Mouse (Mus musculus): ENCODE results near the gene Pabpc4. TPM values are rescaled to one million over a fixed set of nuclear protein-coding genes. Genes with fewer than 3 reads are reported as not detected.
"Not testable (repeated sequence)": the region's sequence is repeated elsewhere in the genome, so short reads cannot be mapped to it uniquely, and the experiment has no call there.

Gene Pabpc4
- polyA plus RNA-seq, 1 experiment from 2014 or later: 33.2 TPM

GRCm38 (mm10) chr4:123326087-123326486 is 63.9 kb downstream of the Pabpc4 start:
- WGBS (ENCODE audit: insufficient replicate concordance): 73% methylated on average over 3 of the region's 3 CpGs
- DNase-seq: no peak
- TF ChIP-seq EP300 (IDR thresholded peaks at IDR 0.05; ENCODE audit: low read depth) (no peak), CTCF (IDR thresholded peaks at IDR 0.05; ENCODE audit: low read depth) (no peak)
- peaks cover 5% of the 10 kb centered on the region for H3K27me3 ChIP-seq (ENCODE audit: insufficient read depth, low read length)
- H3K36me3 ChIP-seq (replicated peaks; ENCODE audit: insufficient read depth, low read length): no peaks in the 10 kb centered on the region
- H3K27ac ChIP-seq (ENCODE audit: low read depth): no peak overlapping the region
- H3K4me3 ChIP-seq (ENCODE audit: low read depth, low read length): no peak overlapping the region
- H3K4me2 ChIP-seq (ENCODE audit: low read depth, low read length): no peak overlapping the region
- no peak for ATAC-seq
- H3K9ac ChIP-seq (replicated peaks): no peak overlapping the region
- H3K9me3 ChIP-seq (ENCODE audit: low read length): no peaks in the 10 kb centered on the region
- no peaks in the 10 kb centered on the region for H3K4me1 ChIP-seq (ENCODE audit: insufficient read depth)

DNA sequence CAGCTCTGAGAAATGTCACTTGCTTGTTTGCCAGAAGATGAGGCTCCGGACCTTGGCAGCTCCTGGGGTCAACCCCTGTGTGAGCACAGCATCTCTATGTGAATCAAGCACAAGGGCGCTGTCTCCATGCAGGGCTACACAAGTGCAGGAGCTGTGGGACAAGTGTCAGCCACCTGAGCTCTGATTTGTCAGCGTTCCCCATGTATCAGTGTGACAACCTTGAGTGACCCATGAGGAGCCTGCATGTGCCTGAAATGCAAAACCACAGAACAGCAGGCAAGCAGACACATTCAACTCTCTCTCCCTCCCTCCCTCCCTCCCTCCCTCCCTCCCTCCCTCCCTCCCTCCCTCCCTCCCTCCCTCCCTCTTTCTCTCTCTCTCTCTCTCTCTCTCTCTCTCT is 65.5 kb downstream of the Pabpc4 start:
- Histone ChIP-seq H3K4me2 (ENCODE audit: low read depth, low read length) (no peak overlapping the region), H3K4me1 (ENCODE audit: insufficient read depth) (no peaks in the 10 kb centered on the region), H3K27me3 (ENCODE audit: insufficient read depth, low read length) (peaks cover 5% of the 10 kb centered on the region), H3K36me3 (replicated peaks; ENCODE audit: insufficient read depth, low read length) (no peaks in the 10 kb centered on the region), H3K4me3 (ENCODE audit: low read depth, low read length) (no peak overlapping the region), H3K27ac (ENCODE audit: low read depth) (no peak overlapping the region), H3K9me3 (ENCODE audit: low read length) (no peaks in the 10 kb centered on the region), H3K9ac (replicated peaks) (no peak overlapping the region)
- 58% methylated on average over 3 of the region's 3 CpGs for WGBS (ENCODE audit: insufficient replicate concordance)
- TF ChIP-seq CTCF (IDR thresholded peaks at IDR 0.05; ENCODE audit: low read depth) (no peak), EP300 (IDR thresholded peaks at IDR 0.05; ENCODE audit: low read depth) (no peak)
- no peak for DNase-seq
- no peak for ATAC-seq

- no peak overlapping the region for H3K4me3 ChIP-seq (ENCODE audit: low read depth, low read length)
- 72% methylated on average over 6 of the region's 6 CpGs for WGBS (ENCODE audit: insufficient replicate concordance)
- DNase-seq (no peak), ATAC-seq (no peak)
- no peak overlapping the region for H3K27ac ChIP-seq (ENCODE audit: low read depth)
- H3K9me3 ChIP-seq (ENCODE audit: low read length): no peaks in the 10 kb centered on the region
- H3K36me3 ChIP-seq (replicated peaks; ENCODE audit: insufficient read depth, low read length): no peaks in the 10 kb centered on the region
- no peak overlapping the region for H3K4me2 ChIP-seq (ENCODE audit: low read depth, low read length)
- H3K4me1 ChIP-seq (ENCODE audit: insufficient read depth): no peaks in the 10 kb centered on the region
- H3K27me3 ChIP-seq (ENCODE audit: insufficient read depth, low read length): no peaks in the 10 kb centered on the region
- TF ChIP-seq EP300 (IDR thresholded peaks at IDR 0.05; ENCODE audit: low read depth) (no peak), CTCF (IDR thresholded peaks at IDR 0.05; ENCODE audit: low read depth) (no peak)
- H3K9ac ChIP-seq (replicated peaks): no peak overlapping the region
Measured at GRCm38 (mm10) chr4:123328946-123329345, 66.8 kb downstream of the Pabpc4 start.

DNA sequence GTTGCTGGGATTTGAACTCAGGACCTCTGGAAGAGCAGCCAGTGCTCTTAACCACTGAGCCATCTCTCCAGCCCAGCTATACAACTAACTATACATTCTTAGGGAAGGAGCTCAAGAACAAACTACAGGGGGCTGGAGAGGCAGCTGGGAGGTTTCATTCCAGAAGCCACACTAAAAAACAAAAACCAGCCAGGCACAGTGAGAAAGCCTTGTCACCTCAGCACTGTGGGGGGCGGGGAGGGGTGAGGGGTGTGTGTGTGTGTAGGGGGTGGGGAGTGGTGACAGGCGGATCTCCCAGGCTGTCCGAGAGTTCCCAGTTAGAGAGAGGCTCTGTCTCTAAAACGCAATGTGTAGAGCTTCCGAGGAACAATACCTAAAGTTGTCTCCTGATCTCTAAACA is 69.2 kb downstream of the Pabpc4 start:
- no peaks in the 10 kb centered on the region for H3K27me3 ChIP-seq (ENCODE audit: insufficient read depth, low read length)
- DNase-seq: no peak
- WGBS (ENCODE audit: insufficient replicate concordance): 80% methylated on average over 5 of the region's 5 CpGs
- TF ChIP-seq CTCF (IDR thresholded peaks at IDR 0.05; ENCODE audit: low read depth) (no peak), EP300 (IDR thresholded peaks at IDR 0.05; ENCODE audit: low read depth) (no peak)
- no peaks in the 10 kb centered on the region for H3K36me3 ChIP-seq (replicated peaks; ENCODE audit: insufficient read depth, low read length)
- no peaks in the 10 kb centered on the region for H3K9me3 ChIP-seq (ENCODE audit: low read length)
- no peak overlapping the region for H3K4me2 ChIP-seq (ENCODE audit: low read depth, low read length)
- no peak overlapping the region for H3K4me3 ChIP-seq (ENCODE audit: low read depth, low read length)
- no peak overlapping the region for H3K9ac ChIP-seq (replicated peaks)
- H3K4me1 ChIP-seq (ENCODE audit: insufficient read depth): no peaks in the 10 kb centered on the region
- no peak overlapping the region for H3K27ac ChIP-seq (ENCODE audit: low read depth)
- ATAC-seq: no peak

DNA sequence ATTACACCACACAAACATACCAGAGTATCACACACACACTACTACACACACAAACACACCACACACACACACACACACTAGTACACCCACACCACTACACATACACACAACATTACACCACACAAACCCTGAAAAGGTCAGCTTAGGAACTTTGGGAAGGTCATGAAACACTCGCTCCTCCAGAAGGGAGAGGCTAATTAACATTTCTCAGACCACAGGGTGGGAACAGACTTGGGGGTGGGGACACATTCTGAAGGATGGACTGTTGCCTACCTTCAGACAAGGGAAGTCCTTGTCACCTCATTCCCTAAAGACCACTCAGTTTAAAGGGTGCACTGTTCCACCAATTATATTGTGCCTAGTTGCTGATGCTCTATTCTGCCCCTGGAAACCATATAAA is 69.8 kb downstream of the Pabpc4 start:
- H3K9me3 ChIP-seq (ENCODE audit: low read length); H3K4me1 ChIP-seq (ENCODE audit: insufficient read depth); H3K27me3 ChIP-seq (ENCODE audit: insufficient read depth, low read length); H3K4me2 ChIP-seq (ENCODE audit: low read depth, low read length); H3K9ac ChIP-seq (replicated peaks); DNase-seq; H3K27ac ChIP-seq (ENCODE audit: low read depth); H3K4me3 ChIP-seq (ENCODE audit: low read depth, low read length); H3K36me3 ChIP-seq (replicated peaks; ENCODE audit: insufficient read depth, low read length); ATAC-seq: not testable (repeated sequence)
- WGBS (ENCODE audit: insufficient replicate concordance): 91% methylated on average over 1 of the region's 1 CpGs

- Histone ChIP-seq H3K4me3 (ENCODE audit: low read depth, low read length) (no peak overlapping the region), H3K4me1 (ENCODE audit: insufficient read depth) (no peaks in the 10 kb centered on the region), H3K9ac (replicated peaks) (no peak overlapping the region), H3K27ac (ENCODE audit: low read depth) (no peak overlapping the region), H3K9me3 (ENCODE audit: low read length) (no peaks in the 10 kb centered on the region), H3K4me2 (ENCODE audit: low read depth, low read length) (no peak overlapping the region), H3K27me3 (ENCODE audit: insufficient read depth, low read length) (no peaks in the 10 kb centered on the region), H3K36me3 (replicated peaks; ENCODE audit: insufficient read depth, low read length) (no peaks in the 10 kb centered on the region)
- DNase-seq (no peak), ATAC-seq (no peak)
- WGBS (ENCODE audit: insufficient replicate concordance): 85% methylated on average over 4 of the region's 4 CpGs
- TF ChIP-seq CTCF (IDR thresholded peaks at IDR 0.05; ENCODE audit: low read depth) (peak; percentile 23), EP300 (IDR thresholded peaks at IDR 0.05; ENCODE audit: low read depth) (no peak)
Measured at GRCm38 (mm10) chr4:123333151-123333550, 71.0 kb downstream of the Pabpc4 start.

DNA sequence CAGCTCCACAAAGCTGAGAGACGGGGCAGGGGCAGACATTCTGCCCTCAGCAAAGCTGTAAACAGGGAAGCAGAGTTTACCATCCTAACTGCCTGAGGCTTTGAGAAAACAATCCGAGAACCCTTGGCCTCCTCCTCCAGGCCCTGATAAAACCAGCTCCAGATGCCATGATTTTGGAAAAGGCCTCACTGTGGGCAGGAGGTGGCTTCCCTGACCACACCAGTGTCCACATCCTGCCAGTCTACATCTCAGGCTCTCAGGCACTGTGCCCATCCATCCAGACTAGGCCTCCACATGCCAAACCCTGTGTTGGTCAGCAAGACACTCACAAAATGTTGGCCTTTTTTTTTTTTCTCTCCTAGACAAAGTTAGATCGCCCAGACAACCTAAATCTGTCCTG is 72.0 kb downstream of the Pabpc4 start:
- 60% methylated on average over 3 of the region's 3 CpGs for WGBS (ENCODE audit: insufficient replicate concordance)
- Histone ChIP-seq H3K27ac (ENCODE audit: low read depth) (no peak overlapping the region), H3K27me3 (ENCODE audit: insufficient read depth, low read length) (no peaks in the 10 kb centered on the region), H3K4me1 (ENCODE audit: insufficient read depth) (no peaks in the 10 kb centered on the region), H3K36me3 (replicated peaks; ENCODE audit: insufficient read depth, low read length) (no peaks in the 10 kb centered on the region), H3K4me3 (ENCODE audit: low read depth, low read length) (no peak overlapping the region), H3K9ac (replicated peaks) (no peak overlapping the region), H3K9me3 (ENCODE audit: low read length) (no peaks in the 10 kb centered on the region), H3K4me2 (ENCODE audit: low read depth, low read length) (no peak overlapping the region)
- DNase-seq (no peak), ATAC-seq (no peak)
- no peak for TF ChIP-seq EP300 (IDR thresholded peaks at IDR 0.05; ENCODE audit: low read depth)
- TF ChIP-seq CTCF (IDR thresholded peaks at IDR 0.05; ENCODE audit: low read depth): no peak

DNA sequence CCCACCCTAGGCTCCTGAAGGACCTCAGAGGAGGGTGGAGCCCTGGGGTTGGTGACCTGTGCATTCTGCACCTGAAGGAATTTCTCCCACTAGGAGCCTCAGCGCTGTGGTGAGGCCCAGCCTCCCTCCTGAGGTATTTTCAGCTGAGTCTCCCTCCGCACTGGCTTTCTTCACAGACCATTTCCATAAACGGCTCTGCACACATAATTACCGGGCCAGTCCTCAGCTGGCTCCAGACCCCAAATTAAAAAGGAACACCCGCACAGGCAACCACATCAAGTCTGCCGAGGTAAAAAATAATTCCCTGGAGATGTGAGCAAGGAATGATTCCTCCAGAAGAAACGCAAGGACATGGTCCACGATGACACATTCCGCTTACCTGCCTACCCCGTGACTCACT is 73.1 kb downstream of the Pabpc4 start:
- not testable (repeated sequence) for H3K4me3 ChIP-seq (ENCODE audit: low read depth, low read length); H3K9me3 ChIP-seq (ENCODE audit: low read length); H3K36me3 ChIP-seq (replicated peaks; ENCODE audit: insufficient read depth, low read length); H3K9ac ChIP-seq (replicated peaks); H3K4me1 ChIP-seq (ENCODE audit: insufficient read depth); ATAC-seq; H3K27ac ChIP-seq (ENCODE audit: low read depth); DNase-seq; H3K27me3 ChIP-seq (ENCODE audit: insufficient read depth, low read length); H3K4me2 ChIP-seq (ENCODE audit: low read depth, low read length)
- WGBS (ENCODE audit: insufficient replicate concordance): 80% methylated on average over 10 of the region's 10 CpGs

Data from liver, postnatal 0 days (tissue).